ENCODE assay signal across 20 mouse cellular contexts in the genomic region with DNA sequence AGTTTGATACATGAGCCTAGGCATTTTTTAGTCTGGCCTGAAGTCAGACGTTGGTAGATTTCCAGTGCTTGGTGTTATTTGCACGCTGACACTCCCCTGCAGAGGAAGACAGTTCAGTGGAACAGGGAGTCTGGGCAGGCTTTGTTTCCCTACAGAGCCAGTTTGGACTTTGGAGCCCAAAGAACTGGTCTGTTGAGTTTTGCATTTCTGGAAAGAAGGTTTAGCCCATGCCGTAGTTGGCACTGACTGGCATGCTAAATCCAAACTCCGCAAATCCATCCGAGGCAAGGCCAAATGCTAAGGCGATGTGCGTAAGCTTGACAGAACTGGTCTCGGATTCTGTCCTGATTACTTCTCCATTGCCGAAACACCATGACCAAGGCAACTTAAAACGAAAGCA. TPM values are rescaled to one million over a fixed set of nuclear protein-coding genes. Genes with fewer than 3 reads are reported as not detected.
DNase-seq lines count a peak whose midpoint lies in the region; ATAC-seq lines count a peak whose summit lies in the region.
"Had no signal": no experiment of that assay in that cellular context is flagged by ENCODE, and none has a peak within 500 bp of the region (broad histone marks: within the 10 kb centered on the region; RNA-seq: fewer than 3 reads in every experiment).

No protein-coding gene starts in this region.

- H3K4me2 ChIP-seq in kidney, embryonic 14.5 days (replicated peaks; ENCODE audit: low read depth, low read length): no peak overlapping the region
- H3K4me2 ChIP-seq in stomach, embryonic 15.5 days: no peak overlapping the region
- no peak overlapping the region for H3K4me2 ChIP-seq in hindbrain, embryonic 11.5 days (replicated peaks; ENCODE audit: low read depth, low read length)
- H3K4me2 ChIP-seq: forebrain, embryonic 13.5 days; heart, embryonic 15.5 days; limb, embryonic 13.5 days; midbrain, embryonic 12.5 days; neural tube, embryonic 12.5 days had no signal

- DNase-seq in kidney, adult 9 months: peak; percentile 80
- peak; percentile 95 for DNase-seq in gonadal fat pad, adult 2 months (ENCODE audit: low read depth)
- DNase-seq in kidney, postnatal 14 days: peak; percentile 40
- no peak for DNase-seq in hindbrain, embryonic 11.5 days (ENCODE audit: low spot score)
- DNase-seq in thymus, postnatal 25 days: no peak
- DNase-seq: adrenal gland, postnatal 10 days; cerebellum, adult 9-11 months; gastrocnemius, postnatal 10 days; lung, postnatal 10 days; right cerebral cortex, adult 18-20 months; spleen, adult 18-20 months had no signal

- peaks cover 38% of the 10 kb centered on the region for H3K36me3 ChIP-seq in kidney, embryonic 14.5 days (ENCODE audit: control insufficient read depth, insufficient read depth, low read length)
- H3K36me3 ChIP-seq in stomach, embryonic 15.5 days: peaks cover 41% of the 10 kb centered on the region
- H3K36me3 ChIP-seq in hindbrain, embryonic 11.5 days (ENCODE audit: control insufficient read depth, insufficient read depth, low read length): peaks cover 7% of the 10 kb centered on the region

- H3K27me3 ChIP-seq in kidney, embryonic 14.5 days (ENCODE audit: control insufficient read depth, insufficient read depth, low read length): no peaks in the 10 kb centered on the region
- H3K27me3 ChIP-seq in stomach, embryonic 15.5 days (replicated peaks): no peaks in the 10 kb centered on the region
- H3K27me3 ChIP-seq in hindbrain, embryonic 11.5 days (ENCODE audit: control insufficient read depth, insufficient read depth, low read length): no peaks in the 10 kb centered on the region
- H3K27me3 ChIP-seq: forebrain, embryonic 13.5 days; heart, embryonic 15.5 days; limb, embryonic 13.5 days; neural tube, embryonic 12.5 days had no signal

- peaks cover 7% of the 10 kb centered on the region; the same call in 1 of the 2 replicates for H3K4me1 ChIP-seq in kidney, embryonic 14.5 days (ENCODE audit: control insufficient read depth, insufficient read depth, low read length)
- H3K4me1 ChIP-seq in stomach, embryonic 15.5 days: 0 out of 2 replicates have a peak, but pooled peaks cover 11% of the 10 kb centered on the region
- H3K4me1 ChIP-seq in hindbrain, embryonic 11.5 days (replicated peaks; ENCODE audit: control insufficient read depth, insufficient read depth, low read length): peaks cover 3% of the 10 kb centered on the region; the same call in 1 of the 2 replicates

- H3K9ac ChIP-seq in kidney, embryonic 14.5 days (ENCODE audit: low read depth, low read length): no peak overlapping the region
- H3K9ac ChIP-seq in stomach, embryonic 15.5 days: no peak overlapping the region
- no peak overlapping the region for H3K9ac ChIP-seq in hindbrain, embryonic 11.5 days (ENCODE audit: low read depth, low read length)
- H3K9ac ChIP-seq: forebrain, embryonic 13.5 days; heart, embryonic 15.5 days; limb, embryonic 13.5 days; midbrain, embryonic 12.5 days; neural tube, embryonic 12.5 days had no signal

- H3K9me3 ChIP-seq in kidney, embryonic 14.5 days (ENCODE audit: control insufficient read depth, low read length): no peaks in the 10 kb centered on the region
- H3K9me3 ChIP-seq in stomach, embryonic 15.5 days: no peaks in the 10 kb centered on the region
- H3K9me3 ChIP-seq in hindbrain, embryonic 11.5 days (ENCODE audit: control insufficient read depth, low read length): no peaks in the 10 kb centered on the region
- H3K9me3 ChIP-seq: forebrain, embryonic 13.5 days; heart, embryonic 15.5 days; hindbrain, embryonic 10.5 days; limb, embryonic 13.5 days; midbrain, embryonic 12.5 days; neural tube, embryonic 12.5 days had no signal

- no peak for ATAC-seq in kidney, embryonic 14.5 days (ENCODE audit: low FRiP score, low TSS enrichment)
- no peak for ATAC-seq in stomach, embryonic 15.5 days (ENCODE audit: insufficient read depth, low FRiP score, low read depth)
- no peak for ATAC-seq in hindbrain, embryonic 11.5 days (ENCODE audit: low FRiP score)
- ATAC-seq: forebrain, embryonic 13.5 days had no signal

- 86% methylated on average over 10 of the region's 10 CpGs for WGBS in kidney, embryonic 14.5 days
- WGBS in stomach, embryonic 15.5 days: 81% methylated on average over 10 of the region's 10 CpGs
- 90% methylated on average over 10 of the region's 10 CpGs for WGBS in hindbrain, embryonic 11.5 days

- H3K4me3 ChIP-seq in kidney, embryonic 14.5 days (ENCODE audit: low read length): no peak overlapping the region
- no peak overlapping the region for H3K4me3 ChIP-seq in stomach, embryonic 15.5 days (replicated peaks)
- no peak overlapping the region for H3K4me3 ChIP-seq in hindbrain, embryonic 11.5 days (ENCODE audit: low read depth, low read length)
- H3K4me3 ChIP-seq: forebrain, embryonic 13.5 days; heart, embryonic 15.5 days; hindbrain, embryonic 10.5 days; limb, embryonic 13.5 days; midbrain, embryonic 12.5 days; neural tube, embryonic 12.5 days had no signal

- H3K27ac ChIP-seq in kidney, embryonic 14.5 days (ENCODE audit: low read depth, low read length): no peak overlapping the region
- H3K27ac ChIP-seq in stomach, embryonic 15.5 days: peak overlapping the region; percentile 45; the same call in 1 of the 2 replicates
- no peak overlapping the region for H3K27ac ChIP-seq in hindbrain, embryonic 11.5 days (ENCODE audit: low read depth, low read length)
- H3K27ac ChIP-seq: forebrain, embryonic 13.5 days; heart, embryonic 15.5 days; hindbrain, embryonic 10.5 days; limb, embryonic 13.5 days; midbrain, embryonic 12.5 days; neural tube, embryonic 12.5 days had no signal

RNA-seq across cellular contexts. Expression of gene H2afj, which starts 3.2 kb away (rescaled TPM):
- polyA plus RNA-seq in kidney, embryonic 14.5 days (2014; fragmentation: Nextera tagmentation; extraction: Ambion mirVana): 96.0 and 104 TPM in 2 replicates
- polyA plus RNA-seq in gonadal fat pad, adult 2 months (2012; rRNA removed): 224 and 310 TPM in 2 replicates
- 166 and 190 TPM in 2 replicates for polyA plus RNA-seq in stomach, embryonic 15.5 days (2015; fragmentation: Nextera tagmentation; extraction: Ambion mirVana)
- 100 and 105 TPM in 2 replicates for polyA plus RNA-seq in hindbrain, embryonic 11.5 days (2014; fragmentation: Nextera tagmentation; extraction: Ambion mirVana)

RNA-seq across cellular contexts. Expression of gene Hist4h4, which starts 7.0 kb away (rescaled TPM):
- polyA plus RNA-seq in kidney, embryonic 14.5 days (2014; fragmentation: Nextera tagmentation; extraction: Ambion mirVana): 1.2 and 2.3 TPM in 2 replicates
- polyA plus RNA-seq in gonadal fat pad, adult 2 months (2012; rRNA removed): 0.66 and 0.97 TPM in 2 replicates
- 0.49 and 0.72 TPM in 2 replicates for polyA plus RNA-seq in stomach, embryonic 15.5 days (2015; fragmentation: Nextera tagmentation; extraction: Ambion mirVana)
- polyA plus RNA-seq in hindbrain, embryonic 11.5 days (2014; fragmentation: Nextera tagmentation; extraction: Ambion mirVana): 0.69 and 0.95 TPM in 2 replicates

RNA-seq across cellular contexts. Expression of gene BC049715, which starts 16.2 kb away (rescaled TPM):
- 1.7 and 1.9 TPM in 2 replicates for polyA plus RNA-seq in kidney, embryonic 14.5 days (2014; fragmentation: Nextera tagmentation; extraction: Ambion mirVana)
- polyA plus RNA-seq in gonadal fat pad, adult 2 months (2012; rRNA removed): 0.86 and 2.3 TPM in 2 replicates
- 1.2 and 1.5 TPM in 2 replicates for polyA plus RNA-seq in stomach, embryonic 15.5 days (2015; fragmentation: Nextera tagmentation; extraction: Ambion mirVana)
- polyA plus RNA-seq in hindbrain, embryonic 11.5 days (2014; fragmentation: Nextera tagmentation; extraction: Ambion mirVana): 0.90 and 2.3 TPM in 2 replicates

RNA-seq across cellular contexts. Expression of gene Wbp11, which starts 16.8 kb away (rescaled TPM):
- polyA plus RNA-seq in kidney, embryonic 14.5 days (2014; fragmentation: Nextera tagmentation; extraction: Ambion mirVana): 91.5 and 136 TPM in 2 replicates
- 25.2 and 34.8 TPM in 2 replicates for polyA plus RNA-seq in gonadal fat pad, adult 2 months (2012; rRNA removed)
- polyA plus RNA-seq in stomach, embryonic 15.5 days (2015; fragmentation: Nextera tagmentation; extraction: Ambion mirVana): 83.7 and 93.7 TPM in 2 replicates
- polyA plus RNA-seq in hindbrain, embryonic 11.5 days (2014; fragmentation: Nextera tagmentation; extraction: Ambion mirVana): 116 and 130 TPM in 2 replicates

RNA-seq across cellular contexts. Expression of gene Smco3, which starts 24.1 kb away (rescaled TPM):
- polyA plus RNA-seq in kidney, embryonic 14.5 days (2014; fragmentation: Nextera tagmentation; extraction: Ambion mirVana): 1.1 and 1.4 TPM in 2 replicates
- polyA plus RNA-seq in gonadal fat pad, adult 2 months (2012; rRNA removed): 0.08 and 0.12 TPM in 2 replicates
- polyA plus RNA-seq in stomach, embryonic 15.5 days (2015; fragmentation: Nextera tagmentation; extraction: Ambion mirVana): 1.0 and 1.9 TPM in 2 replicates
- 0.63 TPM in 1 of 2 replicates, not detected in the other for polyA plus RNA-seq in hindbrain, embryonic 11.5 days (2014; fragmentation: Nextera tagmentation; extraction: Ambion mirVana)
- polyA plus RNA-seq: forebrain, embryonic 13.5 days; heart, embryonic 15.5 days; hindbrain, embryonic 10.5 days; liver, embryonic 16.5 days had no signal

Comparison
In these comparisons a context has a peak if more than half of its experiments do, and no peak if none do; other contexts are left out.
1. DNase-seq: peak in kidney, adult 9 months (single experiment), gonadal fat pad, adult 2 months (single experiment) and kidney, postnatal 14 days (single experiment); none in hindbrain, embryonic 11.5 days (single experiment) and thymus, postnatal 25 days (single experiment).